Mouse (Mus musculus) cerebellum, adult 9-11 months (tissue): ENCODE data around the gene AI597479.
"Not testable (repeated sequence)": the region's sequence is repeated elsewhere in the genome, so short reads cannot be mapped to it uniquely, and the experiment has no call there.

ENCODE experiments used
- DNase-seq: peaks from one replicate; pipeline ENCODE4 v3.0.0; 2022

The AI597479 gene

DNA sequence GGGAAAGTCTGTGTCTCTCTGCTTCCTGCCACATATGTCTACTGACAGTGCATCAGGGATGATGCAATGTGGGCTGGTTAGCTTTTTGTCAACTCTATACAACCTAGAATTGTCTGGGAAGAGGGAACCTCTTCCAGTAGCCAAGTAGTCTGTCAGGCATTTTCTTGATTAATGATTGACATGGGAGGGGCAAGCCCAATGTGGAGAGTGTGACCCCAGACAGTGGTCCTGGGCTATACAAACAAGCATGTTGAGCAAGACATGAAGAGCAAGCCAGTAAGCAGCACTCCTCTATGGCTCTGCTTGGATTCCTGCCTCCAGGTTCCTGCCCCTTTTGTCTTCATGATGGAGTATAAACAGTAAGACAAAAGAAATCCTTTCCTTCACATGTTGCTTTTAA, 28.7 kb downstream of the AI597479 start:
- DNase-seq, result no peak

DNA sequence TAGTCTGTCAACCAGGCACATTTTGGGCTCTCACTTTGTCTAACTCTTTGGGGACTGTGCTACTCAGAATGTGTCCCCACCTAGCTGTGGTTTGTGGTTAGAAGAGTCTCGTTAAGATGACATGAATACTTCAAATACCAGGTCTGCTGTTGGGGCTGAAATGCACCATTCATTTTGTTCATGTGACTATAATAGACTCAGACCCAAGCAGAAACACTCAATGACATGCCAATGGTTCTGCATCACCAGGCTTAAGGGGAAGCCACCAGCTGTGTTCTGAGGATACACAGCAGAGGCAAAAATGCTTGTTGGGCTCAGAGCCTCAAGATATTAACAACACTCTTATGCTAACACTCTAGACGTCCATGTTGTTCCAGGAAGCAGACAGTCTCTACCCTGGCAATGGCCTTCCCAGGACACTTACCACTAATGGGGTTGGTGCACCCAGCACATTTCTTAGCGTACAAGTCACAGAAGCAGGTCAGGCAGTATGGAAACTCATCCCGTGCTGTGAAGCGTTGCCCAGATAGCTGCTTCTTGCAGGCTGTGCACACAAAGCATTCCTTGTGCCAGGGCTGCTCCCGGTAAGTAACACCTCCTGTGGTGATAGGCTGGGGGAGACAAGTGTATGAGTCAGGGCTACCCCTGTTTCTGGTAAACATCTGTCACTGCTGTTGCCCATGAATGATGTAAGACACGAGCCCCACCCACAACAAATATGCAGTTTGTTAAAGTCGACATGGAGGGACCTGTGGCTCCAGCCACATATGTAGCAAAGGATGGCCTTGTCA, 29.5 kb downstream of the AI597479 start:
- DNase-seq, result no peak

DNA sequence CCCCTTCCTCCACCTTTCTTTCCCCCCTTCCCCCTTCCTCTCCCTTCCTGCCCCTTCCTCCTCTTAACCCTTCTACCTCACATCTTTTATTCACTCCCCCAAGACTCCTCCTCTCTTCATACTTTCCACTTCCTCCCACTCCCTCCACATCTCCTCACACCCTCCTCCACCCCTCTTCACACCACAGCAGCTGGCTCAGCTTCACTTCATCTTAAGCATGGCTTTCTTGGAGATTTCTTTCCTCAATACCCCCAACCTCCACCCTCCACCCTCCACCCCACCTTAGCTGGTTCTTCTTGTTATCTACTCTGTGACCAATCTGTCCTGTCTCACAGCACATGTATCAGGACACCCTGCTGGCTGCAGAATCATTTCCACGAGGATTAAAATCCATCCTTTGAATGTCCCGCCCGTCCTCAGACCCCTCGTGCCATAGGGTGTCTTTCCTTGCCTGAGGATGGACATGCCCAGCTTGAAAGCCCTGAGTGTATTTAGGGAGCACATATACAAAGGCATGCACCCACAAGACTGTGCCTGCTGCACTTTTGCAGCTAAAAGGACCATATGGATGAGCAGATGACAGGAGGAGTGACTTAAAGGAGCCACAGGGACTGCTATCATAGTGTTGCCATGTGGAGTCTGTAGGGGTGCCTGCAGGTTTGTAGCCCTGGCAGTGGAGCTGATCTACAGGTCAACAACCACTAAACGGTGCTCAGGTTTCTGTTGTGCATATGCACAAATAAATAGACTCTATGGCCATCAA, 31.9 kb downstream of the AI597479 start:
- DNase-seq, result no peak

DNA sequence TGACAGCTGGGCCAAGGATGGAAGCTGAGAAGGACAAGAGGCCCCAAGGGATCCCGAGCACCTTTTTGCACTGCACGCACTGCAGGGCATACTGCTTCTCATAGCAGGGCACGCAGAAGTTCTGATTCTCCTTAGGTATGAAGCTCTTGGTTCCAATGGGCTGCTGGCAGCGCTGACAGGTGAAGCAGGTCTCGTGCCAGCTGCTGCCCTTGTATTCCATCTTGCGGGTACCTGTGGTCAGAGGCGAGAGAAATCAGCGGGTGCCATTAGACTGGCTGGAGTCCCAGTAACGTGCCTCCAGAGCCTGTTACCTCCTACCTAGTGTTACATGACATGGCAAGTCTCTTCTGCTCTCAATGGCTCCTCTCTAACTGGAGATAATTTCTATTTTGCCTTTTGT, 33.1 kb downstream of the AI597479 start:
- no peak for DNase-seq

DNA sequence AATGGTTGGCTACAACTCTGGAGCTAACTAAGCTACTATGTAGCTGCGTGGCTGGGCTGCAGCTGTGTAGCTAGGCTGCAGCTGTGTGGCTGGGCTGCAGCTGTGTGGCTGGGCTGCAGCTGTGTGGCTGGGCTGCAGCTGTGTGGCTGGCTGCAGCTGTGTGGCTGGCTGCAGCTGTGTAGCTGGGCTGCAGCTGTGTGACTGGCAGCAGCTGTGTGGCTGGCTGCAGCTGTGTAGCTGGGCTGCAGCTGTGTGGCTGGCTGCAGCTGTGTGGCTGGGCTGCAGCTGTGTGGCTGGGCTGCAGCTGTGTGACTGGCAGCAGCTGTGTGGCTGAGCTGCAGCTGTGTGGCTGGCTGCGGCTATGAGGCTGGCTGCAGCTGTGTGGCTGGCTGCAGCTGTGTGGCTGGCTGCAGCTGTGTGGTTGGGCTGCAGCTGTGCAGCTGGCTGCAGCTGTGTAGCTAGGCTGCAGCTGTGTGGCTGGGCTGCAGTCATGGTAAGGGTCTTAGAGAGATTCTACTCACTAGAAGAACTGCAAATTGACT, 38.0 kb downstream of the AI597479 start:
- not testable (repeated sequence) for DNase-seq

DNA sequence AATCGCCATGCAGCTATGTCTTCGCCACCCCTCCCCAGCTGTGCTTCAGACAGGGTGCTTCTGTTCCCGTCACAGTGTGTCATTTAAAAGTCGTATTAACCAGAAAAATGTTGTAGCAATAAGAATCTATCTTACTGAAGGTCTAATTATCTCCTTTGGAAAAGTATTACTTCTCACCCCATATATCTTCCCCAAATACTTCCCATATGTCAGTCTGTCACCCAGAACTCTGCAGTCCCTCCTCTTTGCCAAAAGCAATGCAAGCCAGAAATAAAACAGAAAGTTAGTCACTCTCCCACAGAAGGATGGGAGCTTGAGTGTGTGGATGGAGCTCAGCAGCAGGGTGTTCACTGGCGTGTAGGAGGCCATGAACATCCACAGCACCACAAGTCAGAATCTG, 38.8 kb downstream of the AI597479 start:
- DNase-seq, result no peak

DNA sequence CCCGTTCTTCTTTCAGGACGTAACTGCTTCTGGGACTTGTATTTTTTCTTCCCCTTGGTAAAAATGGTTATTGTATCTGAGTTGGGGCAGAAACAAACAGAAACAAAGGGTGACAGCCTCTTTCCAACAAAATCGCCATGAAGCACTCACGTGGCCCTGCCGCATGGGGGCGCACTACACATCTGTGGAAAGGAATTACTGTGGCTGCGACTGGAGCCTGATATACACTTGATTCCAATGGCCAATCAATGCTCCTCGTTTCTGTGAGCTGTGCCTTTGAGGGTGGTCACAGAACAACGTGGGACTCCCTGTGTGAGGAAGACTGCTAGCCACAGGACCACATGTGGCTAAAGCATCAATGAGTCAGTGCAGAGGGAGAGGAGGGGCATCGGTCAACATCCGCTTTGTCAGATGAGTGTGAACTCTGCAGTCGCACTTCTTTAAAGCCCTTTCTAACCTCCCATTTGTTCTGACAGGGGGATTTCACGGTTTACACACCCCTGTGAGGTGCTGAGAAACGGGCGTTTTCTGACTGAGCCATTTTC, 39.8 kb downstream of the AI597479 start:
- DNase-seq, result no peak

DNA sequence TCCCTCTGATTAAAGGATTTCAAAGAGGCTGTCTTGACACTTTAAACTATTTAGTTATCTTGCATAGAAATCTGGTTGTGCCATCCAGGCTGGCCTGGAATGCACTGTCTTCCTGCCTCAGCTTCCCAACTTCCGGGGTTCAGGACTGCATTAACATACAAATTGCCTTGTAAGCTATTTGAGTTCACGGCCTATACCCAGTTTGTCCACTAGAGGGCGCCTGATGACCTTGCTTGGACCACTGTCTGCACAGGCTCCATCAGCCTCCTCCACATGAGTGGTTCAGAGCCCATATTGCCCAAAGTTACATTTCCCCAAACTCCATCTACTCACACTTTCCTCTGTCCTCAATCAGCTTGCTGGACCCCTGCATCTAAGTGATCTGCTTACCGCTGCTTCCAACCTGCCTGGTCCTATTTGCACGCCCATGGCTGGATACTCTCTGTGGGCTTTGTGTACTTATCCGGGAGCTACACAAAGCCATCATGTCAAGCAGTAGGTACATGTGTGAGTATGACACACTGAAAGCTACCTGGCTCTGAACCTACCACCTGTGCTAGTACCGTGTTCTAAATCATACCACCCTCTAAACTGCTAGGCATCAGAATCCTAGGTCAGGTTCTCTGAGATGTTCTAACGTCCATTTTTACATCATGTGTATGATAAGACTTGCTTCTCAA, 41.2 kb downstream of the AI597479 start:
- peak; percentile 59 for DNase-seq

DNA sequence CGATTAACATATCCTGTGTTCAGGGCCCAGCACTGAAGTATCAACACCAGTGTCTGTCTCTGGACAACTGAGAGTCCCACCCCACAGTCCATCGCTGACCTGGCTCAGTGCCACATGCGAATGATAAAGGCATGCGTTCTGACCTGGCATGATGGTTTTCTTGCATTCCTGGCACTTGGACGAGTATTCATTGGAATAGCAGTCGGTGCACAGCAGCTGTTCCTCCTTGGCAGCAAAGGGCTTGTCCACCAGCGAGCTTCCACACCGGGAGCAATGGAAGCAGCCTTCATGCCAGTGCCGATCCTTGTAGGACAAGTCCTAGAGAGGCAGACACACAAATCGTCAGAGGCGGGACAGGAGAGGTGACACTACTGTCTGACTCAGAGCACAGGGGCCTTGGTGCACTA, 43.0 kb downstream of the AI597479 start:
- DNase-seq, result peak; percentile 33

DNA sequence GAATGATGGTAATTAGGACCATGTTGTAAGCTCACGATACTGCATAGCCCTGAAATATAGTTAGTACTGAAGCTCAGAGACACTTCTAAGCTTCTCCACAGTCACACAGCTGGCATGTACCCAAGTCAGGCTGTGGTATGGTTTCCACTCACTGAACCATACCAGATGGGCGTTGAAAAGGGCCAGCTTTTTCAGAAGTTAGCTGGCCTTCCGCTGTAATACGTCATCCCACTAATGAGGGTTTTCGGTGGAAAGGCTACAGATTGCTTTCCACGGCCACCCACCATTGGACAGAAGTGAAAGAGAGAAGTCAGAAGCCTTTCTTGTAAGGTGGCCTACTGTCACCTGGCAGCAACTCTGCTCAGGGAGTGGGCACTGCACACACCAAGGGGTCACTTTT, 44.3 kb downstream of the AI597479 start:
- DNase-seq, result no peak

DNA sequence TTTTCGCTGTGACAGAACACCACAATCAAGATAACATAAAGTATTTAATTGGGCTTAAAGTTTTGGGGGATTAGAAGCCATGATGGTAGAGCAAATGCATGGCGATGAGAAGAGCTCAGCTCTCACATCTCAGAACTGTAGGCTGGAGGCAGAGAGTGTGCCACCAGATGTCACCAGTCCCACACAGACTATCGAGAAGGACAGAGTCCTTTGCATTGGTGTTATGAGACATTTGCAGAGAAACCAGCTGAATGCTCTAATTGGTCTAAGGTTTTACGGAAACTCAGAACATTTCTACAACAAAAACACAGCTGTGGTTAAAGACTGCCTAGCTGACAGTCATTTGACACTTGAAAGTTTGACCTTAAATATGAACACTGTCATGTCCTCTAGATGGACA, 44.8 kb downstream of the AI597479 start:
- DNase-seq, result no peak

DNA sequence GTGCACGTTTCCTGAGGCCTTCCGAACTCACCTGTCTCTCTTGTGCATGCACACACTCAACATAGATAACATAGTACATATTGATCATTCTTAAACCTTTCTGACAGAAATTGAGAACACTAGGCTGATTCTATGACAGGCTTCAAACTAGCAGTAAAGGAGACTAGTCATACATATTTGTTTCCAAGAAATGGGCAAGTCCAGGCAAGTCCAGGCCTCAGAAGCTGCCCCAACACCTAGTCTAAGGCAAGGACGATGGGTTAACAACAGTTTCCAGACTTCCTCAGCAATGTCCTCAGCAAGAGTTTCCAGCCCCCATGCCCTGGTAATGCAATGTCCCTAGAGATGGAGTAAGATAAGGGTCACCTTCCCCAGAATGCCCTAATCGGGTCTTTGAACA, 45.3 kb downstream of the AI597479 start:
- no peak for DNase-seq

DNA sequence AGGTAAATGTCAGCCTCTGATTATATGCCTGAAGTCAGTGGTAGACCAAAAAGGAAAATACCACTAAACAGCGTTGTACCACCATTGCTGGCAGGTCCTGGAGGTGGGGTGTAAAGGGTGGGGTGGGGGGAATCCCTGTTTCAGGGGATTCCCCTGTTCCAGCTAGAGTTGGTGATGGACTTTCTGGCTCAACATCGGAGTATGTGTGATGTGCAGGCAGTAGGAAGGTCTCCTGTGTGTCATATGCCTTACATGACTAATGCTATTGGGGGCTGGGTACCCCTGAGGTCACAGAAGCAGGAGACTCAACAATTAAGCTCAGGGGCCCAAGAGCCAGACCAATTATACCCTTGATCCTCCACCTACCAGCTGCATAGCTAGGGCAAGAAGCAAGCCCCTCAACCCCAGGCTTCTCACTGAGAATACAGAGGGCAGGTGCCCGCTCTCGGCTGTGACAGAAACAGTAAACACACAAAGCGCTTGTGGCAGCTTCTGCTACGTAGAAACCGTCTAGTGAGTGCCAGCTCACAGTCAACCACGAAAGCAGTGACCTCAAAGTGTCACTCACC, 45.9 kb downstream of the AI597479 start:
- no peak for DNase-seq

DNA sequence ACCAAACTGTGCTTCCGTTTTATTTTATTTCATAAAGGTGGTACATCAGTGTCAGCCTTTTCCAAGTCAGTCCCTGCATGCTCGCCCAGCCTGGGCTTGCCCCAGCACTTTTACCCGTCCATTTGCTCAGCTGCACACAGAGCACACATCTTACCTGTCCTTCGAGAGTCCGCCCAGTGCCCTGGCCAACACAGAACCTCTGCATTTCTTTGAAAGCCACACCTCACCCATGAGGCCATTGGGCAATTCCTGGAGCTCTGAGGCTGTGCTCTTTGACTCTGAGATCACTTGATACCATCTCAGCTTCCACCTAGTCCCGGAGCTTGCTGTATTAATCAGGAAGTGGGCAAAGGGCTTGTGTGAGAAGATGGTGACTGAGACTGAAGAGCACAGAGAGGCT, 46.9 kb downstream of the AI597479 start:
- DNase-seq, result no peak

DNA sequence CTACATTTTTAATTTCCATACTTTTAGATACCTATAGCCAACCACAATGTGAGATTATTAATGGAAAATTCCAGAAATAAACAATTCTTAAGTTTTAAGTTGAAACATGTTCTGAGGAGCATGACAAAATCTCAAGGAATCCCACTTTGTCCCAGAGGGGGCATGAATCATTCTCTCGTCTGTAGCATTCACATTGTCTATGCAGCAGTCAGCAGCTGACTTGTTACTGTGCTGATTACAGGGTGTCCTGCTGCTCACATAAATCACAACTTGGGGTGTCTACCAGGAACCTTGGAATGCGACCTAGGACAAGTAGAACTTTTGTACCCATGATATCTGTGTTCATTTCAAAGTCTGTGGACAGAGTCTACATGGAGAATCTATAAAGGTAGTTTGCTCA, 49.0 kb downstream of the AI597479 start:
- DNase-seq, result no peak

DNA sequence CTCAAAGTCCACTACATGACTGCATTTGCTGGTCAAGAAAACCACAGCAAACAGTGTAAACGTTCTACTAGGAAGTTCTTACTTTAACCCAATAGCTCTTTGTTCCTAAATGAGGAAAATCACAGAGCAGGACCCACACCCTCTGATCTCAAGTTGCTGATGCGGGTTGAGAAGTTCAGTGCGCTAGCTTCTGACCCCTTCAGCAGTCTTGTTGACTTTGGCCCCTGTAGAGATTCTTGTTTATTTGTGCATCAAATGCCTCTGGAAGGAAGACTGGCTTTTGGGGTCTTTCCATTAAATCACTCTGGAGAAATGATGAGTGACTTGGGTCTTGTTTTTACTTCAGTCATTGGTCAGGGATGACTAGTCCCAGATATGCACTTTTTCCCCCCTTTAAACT, 51.7 kb downstream of the AI597479 start:
- no peak for DNase-seq

DNA sequence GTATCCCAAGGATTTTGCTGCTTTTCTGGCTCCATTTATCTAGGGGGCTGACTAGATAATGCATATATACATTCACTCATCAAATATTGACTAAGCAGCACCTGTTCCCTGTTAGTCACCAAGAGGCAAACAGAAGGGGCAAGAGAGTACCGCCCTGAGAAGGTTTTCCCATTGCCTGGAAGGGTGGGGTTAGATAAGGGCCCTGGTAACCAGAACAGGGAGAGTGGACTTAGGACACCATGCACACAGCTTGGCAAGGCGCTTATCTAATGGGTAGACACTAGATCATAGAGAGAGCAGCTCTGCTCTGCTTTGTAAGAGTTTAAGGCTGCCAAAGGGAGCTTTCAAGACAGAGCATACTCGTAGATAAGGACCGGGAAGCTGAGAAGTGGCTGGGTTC, 54.1 kb downstream of the AI597479 start:
- DNase-seq, result no peak

DNA sequence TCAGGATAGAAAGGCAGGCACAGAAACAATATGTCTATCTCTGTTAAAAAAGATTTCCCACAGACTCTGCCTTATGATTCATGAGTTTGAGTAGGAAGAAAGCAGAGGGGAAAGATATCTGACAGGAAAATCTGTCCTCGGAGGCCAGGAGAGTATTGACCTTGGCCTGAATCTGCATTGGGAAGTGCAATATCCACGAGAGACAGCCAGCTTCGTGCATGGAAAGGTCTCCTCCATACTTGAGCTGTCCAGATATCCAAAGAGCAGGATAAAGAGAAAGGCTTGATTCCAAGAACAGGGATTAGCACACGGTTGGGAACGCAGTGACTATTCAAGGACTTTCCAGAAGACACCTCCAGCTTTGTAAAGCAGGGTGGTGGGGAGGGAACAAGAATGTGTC, 55.0 kb downstream of the AI597479 start:
- no peak for DNase-seq

DNA sequence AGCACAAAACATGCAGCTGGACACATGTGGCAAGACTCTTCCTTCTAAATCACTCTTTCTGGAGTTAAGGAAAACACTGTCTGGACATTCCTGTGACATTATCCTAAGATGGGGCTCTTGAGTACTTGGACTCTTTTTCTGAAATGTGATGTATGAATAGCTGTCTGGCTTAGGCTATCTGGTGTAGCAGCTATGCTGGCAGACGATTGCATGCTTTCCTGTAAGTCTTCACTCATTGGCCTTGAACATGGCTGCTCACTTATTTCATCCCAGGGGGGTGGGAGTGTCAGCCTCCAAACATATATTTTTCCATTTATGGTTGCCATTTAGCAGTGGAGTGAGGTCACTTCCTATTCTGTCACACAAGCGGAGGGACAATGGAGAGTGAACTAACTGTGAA, 56.0 kb downstream of the AI597479 start:
- DNase-seq, result no peak

DNA sequence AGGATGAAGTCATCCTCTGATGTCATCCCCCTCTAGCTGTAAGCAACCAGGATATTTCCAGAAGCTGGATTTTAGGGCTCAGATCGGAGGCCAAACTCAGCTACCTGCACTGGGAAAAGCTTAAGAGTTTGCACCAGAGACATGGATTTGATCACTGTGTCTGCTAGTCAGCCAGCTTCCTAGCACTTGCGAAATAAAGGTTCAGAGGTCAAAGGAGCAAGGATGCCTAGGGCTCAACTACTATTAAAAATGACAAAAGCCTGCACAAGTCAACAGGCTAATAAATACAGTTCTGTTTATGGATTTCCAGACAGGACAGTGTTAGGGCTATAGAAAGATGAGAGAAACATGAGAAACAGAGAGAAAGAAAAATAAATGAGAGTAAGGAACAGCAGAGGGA, 59.4 kb downstream of the AI597479 start:
- no peak for DNase-seq

DNA sequence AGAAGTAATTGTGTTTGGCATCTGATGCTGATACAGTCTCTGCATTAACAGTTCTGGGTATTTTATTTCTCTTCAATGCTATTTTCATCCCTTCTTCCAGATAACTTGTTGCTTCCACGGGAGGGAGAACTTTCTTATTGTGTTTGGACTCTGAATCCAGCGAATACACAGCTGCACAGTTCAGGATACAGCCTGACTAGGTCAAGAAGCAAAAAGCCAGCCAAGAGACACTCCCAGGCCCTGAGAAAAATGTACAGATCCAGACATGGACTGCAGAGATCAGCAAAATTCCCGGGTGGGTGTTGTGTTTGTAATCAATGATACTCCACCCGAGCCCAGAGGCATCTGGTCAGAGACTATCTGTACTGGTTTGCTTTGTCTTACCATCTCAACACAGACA, 60.9 kb downstream of the AI597479 start:
- no peak for DNase-seq

DNA sequence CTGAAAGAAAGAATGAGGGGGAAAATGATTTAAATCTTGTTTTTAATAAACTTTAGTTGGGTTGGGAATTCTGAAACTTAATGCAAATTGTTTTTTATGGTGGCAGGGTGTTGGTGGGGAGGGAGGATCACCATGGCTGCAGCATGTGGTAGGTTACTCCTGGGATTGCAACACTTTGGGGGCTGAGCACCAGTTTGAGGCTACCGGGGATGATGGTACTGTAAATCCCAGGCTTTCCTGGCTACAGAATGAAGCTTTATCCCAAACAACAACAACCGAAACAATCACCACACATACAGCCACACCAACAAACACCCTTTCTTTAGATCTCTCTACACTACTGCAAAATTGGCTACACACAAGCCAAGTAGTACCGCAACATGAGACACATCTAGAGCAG, 63.9 kb downstream of the AI597479 start:
- no peak for DNase-seq

DNA sequence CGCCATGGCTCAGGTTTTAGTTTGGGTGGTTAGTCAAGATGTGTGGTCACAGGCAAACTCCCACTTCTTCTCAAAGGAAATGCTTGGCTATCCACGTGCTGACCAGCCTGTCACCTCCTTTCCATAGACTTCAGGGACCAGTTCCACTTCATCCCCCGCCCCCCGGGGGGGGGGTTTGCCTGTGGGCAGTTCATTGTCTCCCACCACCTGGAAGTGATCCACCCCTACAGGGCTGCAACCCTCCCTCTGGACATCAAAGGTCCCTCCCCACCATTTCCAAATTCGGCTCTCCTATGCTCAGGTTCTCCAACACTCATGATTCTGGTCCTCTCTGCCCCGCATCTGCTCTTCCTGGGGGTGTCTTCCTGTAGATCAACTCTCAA, 64.6 kb downstream of the AI597479 start:
- no peak for DNase-seq
